Mouse (Mus musculus): ENCODE results near the gene Rhcg.

Rhcg gene

GRCm38 (mm10) chr7:79617418-79617817, at the start of gene Rhcg:
Gene Rhcg, minus strand, starts transcription at chr7:79617657.
- DNase-seq (ENCODE audit: low spot score in 2 of 2): no peak

GRCm38 (mm10) chr7:79666690-79667089, 49.2 kb upstream of the Rhcg start:
- no peak for DNase-seq (ENCODE audit: low spot score in 2 of 2)

GRCm38 (mm10) chr7:79661253-79661890, 43.9 kb upstream of the Rhcg start:
- no peak for DNase-seq (ENCODE audit: low spot score in 2 of 2)

- no peak for DNase-seq (ENCODE audit: low spot score in 2 of 2)
These were observed 43.1 kb upstream of the Rhcg start for GRCm38 (mm10) chr7:79660291-79661150.

- peak; percentile 98 for DNase-seq (ENCODE audit: low spot score in 2 of 2)
These were observed 42.3 kb upstream of the Rhcg start, which contains the start of gene Ticrr for GRCm38 (mm10) chr7:79659578-79660290. Gene Ticrr, plus strand, starts transcription at chr7:79660196.

GRCm38 (mm10) chr7:79654586-79654985, 37.1 kb upstream of the Rhcg start:
- DNase-seq (ENCODE audit: low spot score in 2 of 2): no peak

GRCm38 (mm10) chr7:79654185-79654584, 36.7 kb upstream of the Rhcg start:
- no peak for DNase-seq (ENCODE audit: low spot score in 2 of 2)

- DNase-seq (ENCODE audit: low spot score in 2 of 2): peak; percentile 21 to 40
These were observed 31.5 kb upstream of the Rhcg start for GRCm38 (mm10) chr7:79649005-79649404.

GRCm38 (mm10) chr7:79647233-79647632, 29.8 kb upstream of the Rhcg start:
- no peak for DNase-seq (ENCODE audit: low spot score in 2 of 2)

- no peak for DNase-seq (ENCODE audit: low spot score in 2 of 2)
These were observed 14.4 kb upstream of the Rhcg start for GRCm38 (mm10) chr7:79631773-79632348.

- no peak for DNase-seq (ENCODE audit: low spot score in 2 of 2)
These were observed 10.9 kb upstream of the Rhcg start for GRCm38 (mm10) chr7:79628271-79628913.

GRCm38 (mm10) chr7:79626170-79626569, 8.7 kb upstream of the Rhcg start:
- DNase-seq (ENCODE audit: low spot score in 2 of 2): no peak

GRCm38 (mm10) chr7:79623086-79623485, 5.6 kb upstream of the Rhcg start:
- DNase-seq (ENCODE audit: low spot score in 2 of 2): no peak

- DNase-seq (ENCODE audit: low spot score in 2 of 2): no peak
These were observed 2.0 kb upstream of the Rhcg start for GRCm38 (mm10) chr7:79619493-79619892.

GRCm38 (mm10) chr7:79615941-79616340, 1.5 kb downstream of the Rhcg start:
- DNase-seq (ENCODE audit: low spot score in 2 of 2): no peak

GRCm38 (mm10) chr7:79615008-79615407, 2.4 kb downstream of the Rhcg start:
- DNase-seq (ENCODE audit: low spot score in 2 of 2): no peak

- no peak for DNase-seq (ENCODE audit: low spot score in 2 of 2)
These were observed 4.1 kb downstream of the Rhcg start for GRCm38 (mm10) chr7:79613314-79613713.

- peak in 1 of 2 experiments; percentile 15 for DNase-seq (ENCODE audit: low spot score in 2 of 2)
These were observed 4.7 kb downstream of the Rhcg start for GRCm38 (mm10) chr7:79612783-79613182.

GRCm38 (mm10) chr7:79611901-79612300, 5.6 kb downstream of the Rhcg start:
- DNase-seq (ENCODE audit: low spot score in 2 of 2): no peak

GRCm38 (mm10) chr7:79607263-79607921, 10.1 kb downstream of the Rhcg start:
- DNase-seq (ENCODE audit: low spot score in 2 of 2): no peak

- no peak for DNase-seq (ENCODE audit: low spot score in 2 of 2)
These were observed 10.7 kb downstream of the Rhcg start for GRCm38 (mm10) chr7:79606766-79607165.

All from natural killer cell, adult 2 months (primary cell).